Mouse (Mus musculus): ENCODE measurements at regions not wholly inside any gene's neighbourhood (a gene's known extent, or its start where the extent isn't known, plus 50 kb on each side); places are given as distances from the start of the nearest gene placed in this dataset.

GRCm38 (mm10) chr1:186307627-186308026, 190.5 kb upstream of the Lyplal1 start:
- Histone ChIP-seq H3K27ac (ENCODE audit: low read depth, low read length) (no peak overlapping the region), H3K4me1 (ENCODE audit: control insufficient read depth, insufficient read depth, low read length) (no peaks in the 10 kb centered on the region), H3K9me3 (replicated peaks; ENCODE audit: control insufficient read depth, low read length) (no peaks in the 10 kb centered on the region), H3K4me3 (ENCODE audit: low read depth, low read length) (no peak overlapping the region), H3K4me2 (no peak overlapping the region), H3K27me3 (ENCODE audit: control insufficient read depth, insufficient read depth, low read length) (no peaks in the 10 kb centered on the region), H3K9ac (ENCODE audit: low read depth, low read length) (no peak overlapping the region), H3K36me3 (ENCODE audit: control insufficient read depth, insufficient read depth, low read length) (no peaks in the 10 kb centered on the region)
- ATAC-seq (replicated peaks; ENCODE audit: insufficient number of reproducible peaks, low FRiP score, low TSS enrichment) = no peak
- 61% methylated on average over 6 of the region's 6 CpGs for WGBS (ENCODE audit: insufficient replicate concordance)

GRCm38 (mm10) chr1:186297464-186297863, 180.4 kb upstream of the Lyplal1 start:
- no peaks in the 10 kb centered on the region; the same call in 1 of the 2 replicates for H3K4me1 ChIP-seq (ENCODE audit: control insufficient read depth, insufficient read depth, low read length)
- H3K27me3 ChIP-seq (ENCODE audit: control insufficient read depth, insufficient read depth, low read length) = no peaks in the 10 kb centered on the region
- no peak overlapping the region for H3K9ac ChIP-seq (ENCODE audit: low read depth, low read length)
- H3K9me3 ChIP-seq (replicated peaks; ENCODE audit: control insufficient read depth, low read length) = no peaks in the 10 kb centered on the region
- H3K4me3 ChIP-seq (ENCODE audit: low read depth, low read length) = no peak overlapping the region
- ATAC-seq (replicated peaks; ENCODE audit: insufficient number of reproducible peaks, low FRiP score, low TSS enrichment) = no peak
- H3K4me2 ChIP-seq = no peak overlapping the region
- no peaks in the 10 kb centered on the region for H3K36me3 ChIP-seq (ENCODE audit: control insufficient read depth, insufficient read depth, low read length)
- H3K27ac ChIP-seq (ENCODE audit: low read depth, low read length) = no peak overlapping the region
- WGBS (ENCODE audit: insufficient replicate concordance) = 83% methylated on average over 7 of the region's 7 CpGs

DNA sequence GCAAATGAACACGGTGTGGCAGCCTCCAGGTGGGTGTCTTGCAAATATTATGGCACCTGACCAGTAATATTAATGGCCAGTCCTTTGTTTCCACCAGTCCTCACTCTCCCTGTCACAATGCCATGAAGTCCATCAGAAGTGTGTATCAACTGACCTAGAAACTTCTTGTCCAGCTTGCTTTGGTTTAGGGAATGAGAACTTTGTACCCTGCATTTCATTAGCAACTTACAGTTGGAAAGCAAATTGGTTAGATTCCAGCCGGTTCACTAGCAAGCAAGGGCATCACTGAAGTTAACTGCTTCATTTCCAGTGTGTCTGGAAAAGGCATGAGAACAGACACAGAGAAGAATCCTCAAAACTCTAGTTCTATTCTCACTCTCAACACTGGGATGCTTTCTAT, 178.1 kb upstream of the Lyplal1 start:
- 56% methylated on average over 2 of the region's 2 CpGs for WGBS (ENCODE audit: insufficient replicate concordance)
- Histone ChIP-seq H3K9ac (ENCODE audit: low read depth, low read length) (no peak overlapping the region), H3K4me2 (no peak overlapping the region), H3K27ac (ENCODE audit: low read depth, low read length) (no peak overlapping the region), H3K36me3 (ENCODE audit: control insufficient read depth, insufficient read depth, low read length) (no peaks in the 10 kb centered on the region), H3K4me3 (ENCODE audit: low read depth, low read length) (no peak overlapping the region), H3K27me3 (ENCODE audit: control insufficient read depth, insufficient read depth, low read length) (no peaks in the 10 kb centered on the region), H3K9me3 (replicated peaks; ENCODE audit: control insufficient read depth, low read length) (no peaks in the 10 kb centered on the region), H3K4me1 (ENCODE audit: control insufficient read depth, insufficient read depth, low read length) (no peaks in the 10 kb centered on the region; the same call in 1 of the 2 replicates)
- no peak for ATAC-seq (replicated peaks; ENCODE audit: insufficient number of reproducible peaks, low FRiP score, low TSS enrichment)

- H3K4me2 ChIP-seq = no peak overlapping the region
- no peaks in the 10 kb centered on the region for H3K27me3 ChIP-seq (ENCODE audit: control insufficient read depth, insufficient read depth, low read length)
- no peak overlapping the region for H3K9ac ChIP-seq (ENCODE audit: low read depth, low read length)
- H3K27ac ChIP-seq (ENCODE audit: low read depth, low read length) = no peak overlapping the region
- no peaks in the 10 kb centered on the region; the same call in 1 of the 2 replicates for H3K4me1 ChIP-seq (ENCODE audit: control insufficient read depth, insufficient read depth, low read length)
- H3K9me3 ChIP-seq (replicated peaks; ENCODE audit: control insufficient read depth, low read length) = no peaks in the 10 kb centered on the region
- H3K36me3 ChIP-seq (ENCODE audit: control insufficient read depth, insufficient read depth, low read length) = no peaks in the 10 kb centered on the region
- H3K4me3 ChIP-seq (ENCODE audit: low read depth, low read length) = no peak overlapping the region
- 29% methylated on average over 2 of the region's 2 CpGs for WGBS (ENCODE audit: insufficient replicate concordance)
- no peak for ATAC-seq (replicated peaks; ENCODE audit: insufficient number of reproducible peaks, low FRiP score, low TSS enrichment)
Observed at GRCm38 (mm10) chr1:186294635-186295034, 177.5 kb upstream of the Lyplal1 start.

GRCm38 (mm10) chr1:186289117-186289516, 172.0 kb upstream of the Lyplal1 start:
- no peak overlapping the region for H3K4me3 ChIP-seq (ENCODE audit: low read depth, low read length)
- no peaks in the 10 kb centered on the region for H3K27me3 ChIP-seq (ENCODE audit: control insufficient read depth, insufficient read depth, low read length)
- no peak overlapping the region for H3K4me2 ChIP-seq
- no peaks in the 10 kb centered on the region for H3K36me3 ChIP-seq (ENCODE audit: control insufficient read depth, insufficient read depth, low read length)
- H3K4me1 ChIP-seq (ENCODE audit: control insufficient read depth, insufficient read depth, low read length) = no peaks in the 10 kb centered on the region
- no peak overlapping the region for H3K27ac ChIP-seq (ENCODE audit: low read depth, low read length)
- WGBS (ENCODE audit: insufficient replicate concordance) = 79% methylated on average over 2 of the region's 2 CpGs
- no peak for ATAC-seq (replicated peaks; ENCODE audit: insufficient number of reproducible peaks, low FRiP score, low TSS enrichment)
- H3K9me3 ChIP-seq (replicated peaks; ENCODE audit: control insufficient read depth, low read length) = no peaks in the 10 kb centered on the region
- H3K9ac ChIP-seq (ENCODE audit: low read depth, low read length) = no peak overlapping the region

DNA sequence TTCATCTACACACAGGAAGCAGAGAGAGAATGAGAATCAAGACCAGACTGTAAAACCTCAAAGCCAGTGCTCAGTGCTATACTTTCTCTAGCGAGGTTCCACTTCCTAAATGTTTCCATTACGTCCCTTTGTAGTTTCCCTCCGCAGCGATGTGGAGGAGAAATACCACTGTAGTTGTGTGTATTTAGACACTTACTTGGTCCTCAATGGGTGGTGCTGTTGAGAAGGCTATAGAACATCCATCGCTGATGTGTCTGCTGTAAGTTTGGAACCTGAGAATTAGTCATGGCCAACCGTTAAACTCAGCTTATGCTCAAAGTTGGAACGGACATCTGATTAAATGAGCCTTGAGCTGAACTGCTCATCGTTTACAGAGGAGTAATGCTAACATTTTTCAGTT, 170.7 kb upstream of the Lyplal1 start:
- no peaks in the 10 kb centered on the region for H3K27me3 ChIP-seq (ENCODE audit: control insufficient read depth, insufficient read depth, low read length)
- 78% methylated on average over 8 of the region's 8 CpGs for WGBS (ENCODE audit: insufficient replicate concordance)
- no peaks in the 10 kb centered on the region for H3K4me1 ChIP-seq (ENCODE audit: control insufficient read depth, insufficient read depth, low read length)
- no peaks in the 10 kb centered on the region for H3K36me3 ChIP-seq (ENCODE audit: control insufficient read depth, insufficient read depth, low read length)
- no peak overlapping the region for H3K9ac ChIP-seq (ENCODE audit: low read depth, low read length)
- no peaks in the 10 kb centered on the region for H3K9me3 ChIP-seq (replicated peaks; ENCODE audit: control insufficient read depth, low read length)
- H3K27ac ChIP-seq (ENCODE audit: low read depth, low read length) = no peak overlapping the region
- H3K4me3 ChIP-seq (ENCODE audit: low read depth, low read length) = no peak overlapping the region
- H3K4me2 ChIP-seq = no peak overlapping the region
- ATAC-seq (replicated peaks; ENCODE audit: insufficient number of reproducible peaks, low FRiP score, low TSS enrichment) = 0 out of 2 replicates have a peak, but pooled peaks have one; percentile 7

DNA sequence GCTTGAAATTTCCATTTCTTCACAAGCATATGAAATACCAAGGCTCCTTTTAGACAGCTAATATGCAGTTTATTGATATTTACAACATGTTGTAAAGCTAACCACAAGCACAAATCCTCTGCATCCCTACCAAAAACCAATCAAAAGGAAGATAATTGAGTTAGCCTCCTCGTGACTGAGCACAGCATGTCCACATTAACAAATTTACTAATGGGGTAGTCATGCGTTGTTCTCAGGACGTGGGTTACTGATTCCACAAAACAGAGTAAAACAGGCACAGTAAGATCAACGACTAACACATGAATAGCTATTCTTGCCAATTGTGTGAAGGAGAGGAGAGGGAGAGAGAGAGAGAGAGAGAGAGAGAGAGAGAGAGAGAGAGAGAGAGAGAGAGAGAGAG, 169.3 kb upstream of the Lyplal1 start:
- 75% methylated on average over 4 of the region's 4 CpGs for WGBS (ENCODE audit: insufficient replicate concordance)

DNA sequence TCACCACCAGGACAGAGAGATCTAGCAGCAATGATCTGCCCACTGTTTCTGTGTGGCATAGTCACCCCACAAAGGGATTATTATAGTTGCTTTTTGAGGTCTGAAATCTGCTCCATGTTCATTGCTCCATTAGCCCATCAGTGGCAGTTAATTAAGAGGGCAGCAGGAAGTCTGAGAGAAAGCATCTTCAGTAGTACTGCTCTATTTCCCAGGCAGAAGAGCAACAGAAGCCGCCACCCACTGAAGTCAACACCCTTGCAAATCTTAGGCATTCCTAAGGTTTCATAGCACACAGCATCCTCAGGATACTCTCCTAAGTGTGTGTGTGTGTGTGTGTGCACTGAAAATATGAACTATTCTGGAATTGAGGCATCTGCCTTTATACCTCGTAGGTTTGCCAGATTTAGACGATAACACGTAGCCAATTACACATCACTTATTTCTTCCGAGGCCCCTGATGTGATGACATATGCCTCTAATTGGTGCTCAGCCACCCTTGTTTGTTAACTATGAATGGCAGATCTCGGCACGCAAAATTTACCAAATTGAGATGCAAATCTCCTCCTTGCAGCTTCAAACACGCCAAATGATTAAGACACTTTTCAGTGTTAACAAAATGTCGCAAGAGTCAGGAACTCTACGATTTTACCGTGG, 161.0 kb upstream of the Lyplal1 start:
- ATAC-seq (replicated peaks; ENCODE audit: insufficient number of reproducible peaks, low FRiP score, low TSS enrichment) = no peak
- 74% methylated on average over 11 of the region's 11 CpGs for WGBS (ENCODE audit: insufficient replicate concordance)
- Histone ChIP-seq H3K4me3 (ENCODE audit: low read depth, low read length) (no peak overlapping the region), H3K9ac (ENCODE audit: low read depth, low read length) (no peak overlapping the region), H3K4me2 (no peak overlapping the region), H3K4me1 (ENCODE audit: control insufficient read depth, insufficient read depth, low read length) (no peaks in the 10 kb centered on the region), H3K36me3 (ENCODE audit: control insufficient read depth, insufficient read depth, low read length) (no peaks in the 10 kb centered on the region), H3K27ac (ENCODE audit: low read depth, low read length) (no peak overlapping the region), H3K27me3 (ENCODE audit: control insufficient read depth, insufficient read depth, low read length) (no peaks in the 10 kb centered on the region), H3K9me3 (replicated peaks; ENCODE audit: control insufficient read depth, low read length) (no peaks in the 10 kb centered on the region)

More for the DNA sequence above, 169.3 kb upstream of the Lyplal1 start:
- Histone ChIP-seq H3K27ac (ENCODE audit: low read depth, low read length) (no peak overlapping the region), H3K4me2 (no peak overlapping the region), H3K9me3 (replicated peaks; ENCODE audit: control insufficient read depth, low read length) (no peaks in the 10 kb centered on the region), H3K4me1 (ENCODE audit: control insufficient read depth, insufficient read depth, low read length) (no peaks in the 10 kb centered on the region), H3K9ac (ENCODE audit: low read depth, low read length) (no peak overlapping the region), H3K36me3 (ENCODE audit: control insufficient read depth, insufficient read depth, low read length) (no peaks in the 10 kb centered on the region), H3K4me3 (ENCODE audit: low read depth, low read length) (no peak overlapping the region), H3K27me3 (ENCODE audit: control insufficient read depth, insufficient read depth, low read length) (no peaks in the 10 kb centered on the region)
- no peak for ATAC-seq (replicated peaks; ENCODE audit: insufficient number of reproducible peaks, low FRiP score, low TSS enrichment)

- 79% methylated on average over 2 of the region's 2 CpGs for WGBS (ENCODE audit: insufficient replicate concordance)
- Histone ChIP-seq H3K27me3 (ENCODE audit: control insufficient read depth, insufficient read depth, low read length) (no peaks in the 10 kb centered on the region), H3K36me3 (ENCODE audit: control insufficient read depth, insufficient read depth, low read length) (no peaks in the 10 kb centered on the region), H3K4me2 (no peak overlapping the region), H3K4me1 (ENCODE audit: control insufficient read depth, insufficient read depth, low read length) (no peaks in the 10 kb centered on the region; the same call in none of the 2 replicates), H3K9me3 (replicated peaks; ENCODE audit: control insufficient read depth, low read length) (peaks cover 1% of the 10 kb centered on the region; the same call in 1 of the 2 replicates), H3K9ac (ENCODE audit: low read depth, low read length) (no peak overlapping the region), H3K4me3 (ENCODE audit: low read depth, low read length) (no peak overlapping the region), H3K27ac (ENCODE audit: low read depth, low read length) (no peak overlapping the region)
- no peak for ATAC-seq (replicated peaks; ENCODE audit: insufficient number of reproducible peaks, low FRiP score, low TSS enrichment)
Observed at GRCm38 (mm10) chr1:186271436-186271835, 154.3 kb upstream of the Lyplal1 start.
